Comparison of ENCODE assay signal across 8 mouse cellular contexts in the genomic region with DNA sequence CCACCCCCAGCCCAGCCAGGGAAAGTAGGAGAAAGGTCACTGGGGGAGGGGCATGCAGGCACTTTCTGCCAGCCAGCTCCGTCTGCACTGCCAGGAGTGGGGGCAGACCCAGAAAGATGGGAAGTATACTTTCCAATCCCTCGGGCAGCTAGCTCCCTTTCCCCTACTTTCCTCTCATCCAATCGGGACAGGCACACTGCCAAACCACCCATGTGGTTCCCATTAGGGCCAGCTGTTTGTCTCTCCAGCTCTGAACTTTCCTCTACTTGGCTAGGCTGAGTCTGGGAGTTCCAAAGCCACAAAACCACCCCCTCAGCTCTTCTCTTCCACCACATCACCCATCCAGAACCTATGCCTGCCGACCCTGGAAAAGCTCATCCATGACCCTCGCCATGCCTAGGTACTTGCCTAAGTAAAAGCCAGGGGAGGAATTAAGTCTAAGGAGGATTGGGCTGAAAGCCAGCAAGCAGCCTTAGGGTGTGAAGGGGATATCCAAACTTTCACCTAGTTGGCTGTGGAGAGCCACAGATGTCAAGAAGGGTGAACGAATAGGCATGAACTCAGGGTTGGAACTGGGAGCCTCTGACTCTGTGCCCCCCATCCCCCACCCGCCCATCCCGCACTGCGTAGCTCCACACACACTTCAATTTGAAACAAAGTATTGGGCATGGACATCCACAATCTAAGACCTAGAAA. TPM values are rescaled to one million over a fixed set of nuclear protein-coding genes. Genes with fewer than 3 reads are reported as not detected.
DNase-seq lines count a peak whose midpoint lies in the region; ATAC-seq lines count a peak whose summit lies in the region.

No protein-coding gene starts in this region.

- peak overlapping the region; percentile 78 for H3K27ac ChIP-seq in heart, embryonic 11.5 days (ENCODE audit: low read depth, low read length)
- peak overlapping the region; percentile 87 for H3K27ac ChIP-seq in kidney, embryonic 15.5 days
- peak overlapping the region; percentile 98 for H3K27ac ChIP-seq in limb, embryonic 12.5 days

- H3K36me3 ChIP-seq in heart, embryonic 11.5 days (ENCODE audit: control insufficient read depth, insufficient read depth, low read length) = no peaks in the 10 kb centered on the region
- peaks cover 28% of the 10 kb centered on the region for H3K36me3 ChIP-seq in kidney, embryonic 15.5 days
- H3K36me3 ChIP-seq in limb, embryonic 12.5 days = peaks cover 41% of the 10 kb centered on the region

- peak overlapping the region; percentile 46; the same call in 1 of the 2 replicates for H3K9ac ChIP-seq in heart, embryonic 11.5 days (ENCODE audit: low read depth, low read length)
- H3K9ac ChIP-seq in kidney, embryonic 15.5 days = no peak overlapping the region
- H3K9ac ChIP-seq in limb, embryonic 12.5 days (replicated peaks) = peak overlapping the region; percentile 44

- H3K9me3 ChIP-seq in heart, embryonic 11.5 days (replicated peaks; ENCODE audit: control insufficient read depth, low read length) = no peaks in the 10 kb centered on the region
- H3K9me3 ChIP-seq in kidney, embryonic 15.5 days (replicated peaks) = no peaks in the 10 kb centered on the region
- no peaks in the 10 kb centered on the region for H3K9me3 ChIP-seq in limb, embryonic 12.5 days

- 45% methylated on average over 9 of the region's 9 CpGs for WGBS in heart, embryonic 11.5 days (ENCODE audit: insufficient replicate concordance)
- 38% methylated on average over 9 of the region's 9 CpGs for WGBS in kidney, embryonic 15.5 days
- 23% methylated on average over 9 of the region's 9 CpGs for WGBS in limb, embryonic 12.5 days

- peaks cover 36% of the 10 kb centered on the region for H3K4me1 ChIP-seq in heart, embryonic 11.5 days (ENCODE audit: control insufficient read depth, insufficient read depth, low read length)
- H3K4me1 ChIP-seq in kidney, embryonic 15.5 days = peaks cover 47% of the 10 kb centered on the region
- H3K4me1 ChIP-seq in limb, embryonic 12.5 days (replicated peaks) = peaks cover 51% of the 10 kb centered on the region

- peaks cover 6% of the 10 kb centered on the region; the same call in 1 of the 2 replicates for H3K27me3 ChIP-seq in heart, embryonic 11.5 days (ENCODE audit: control insufficient read depth, insufficient read depth, low read length)
- no peaks in the 10 kb centered on the region for H3K27me3 ChIP-seq in kidney, embryonic 15.5 days
- H3K27me3 ChIP-seq in limb, embryonic 12.5 days = no peaks in the 10 kb centered on the region

- peak; percentile 33 to 43 for DNase-seq in spleen, adult 18-20 months
- DNase-seq in spleen, adult 12 weeks (ENCODE audit: low spot score) = no peak
- peak; percentile 90 for DNase-seq in fat pad, adult 2 months (ENCODE audit: extremely low read depth, low read depth, low spot score)
- peak; percentile 79 for DNase-seq in neural tube, embryonic 10.5 days (ENCODE audit: extremely low spot score, low spot score)
- peak; percentile 72 to 93 for DNase-seq in urinary bladder, adult 18-20 months (ENCODE audit: low spot score in 2 of 2)

- ATAC-seq in heart, embryonic 11.5 days (replicated peaks; ENCODE audit: insufficient number of reproducible peaks, low FRiP score, low TSS enrichment) = peak; percentile 40; the same call in 1 of the 2 replicates
- ATAC-seq in kidney, embryonic 15.5 days (replicated peaks; ENCODE audit: low FRiP score) = peak; percentile 50
- peak; percentile 91 for ATAC-seq in limb, embryonic 12.5 days (ENCODE audit: insufficient number of reproducible peaks, insufficient read depth, low FRiP score, low TSS enrichment, low read depth)

- peak overlapping the region; percentile 95 for H3K4me2 ChIP-seq in heart, embryonic 11.5 days
- peak overlapping the region; percentile 94 for H3K4me2 ChIP-seq in kidney, embryonic 15.5 days
- H3K4me2 ChIP-seq in limb, embryonic 12.5 days = peak overlapping the region; percentile 81

- no peak overlapping the region for H3K4me3 ChIP-seq in heart, embryonic 11.5 days (ENCODE audit: low read depth, low read length)
- H3K4me3 ChIP-seq in kidney, embryonic 15.5 days (replicated peaks) = peak overlapping the region; percentile 55
- H3K4me3 ChIP-seq in limb, embryonic 12.5 days (replicated peaks) = peak overlapping the region; percentile 54

RNA-seq across cellular contexts. Expression of gene Angptl4, which starts 2.2 kb away (rescaled TPM):
- polyA plus RNA-seq in heart, embryonic 11.5 days (2014; fragmentation: Nextera tagmentation; extraction: Ambion mirVana) = 7.6 and 10.5 TPM in 2 replicates
- 21.5 and 27.9 TPM in 2 replicates for polyA plus RNA-seq in kidney, embryonic 15.5 days (2015; fragmentation: Nextera tagmentation; extraction: Ambion mirVana)
- 43.2 and 43.7 TPM in 2 replicates for polyA plus RNA-seq in limb, embryonic 12.5 days (2016; fragmentation: Nextera tagmentation; extraction: Ambion mirVana)

RNA-seq across cellular contexts. Expression of gene Rab11b, which starts 19.1 kb away (rescaled TPM):
- polyA plus RNA-seq in heart, embryonic 11.5 days (2014; fragmentation: Nextera tagmentation; extraction: Ambion mirVana) = 254 and 285 TPM in 2 replicates
- 275 and 342 TPM in 2 replicates for polyA plus RNA-seq in kidney, embryonic 15.5 days (2015; fragmentation: Nextera tagmentation; extraction: Ambion mirVana)
- polyA plus RNA-seq in limb, embryonic 12.5 days (2016; fragmentation: Nextera tagmentation; extraction: Ambion mirVana) = 335 and 351 TPM in 2 replicates

RNA-seq across cellular contexts. Expression of gene Kank3, which starts 30.9 kb away (rescaled TPM):
- polyA plus RNA-seq in heart, embryonic 11.5 days (2014; fragmentation: Nextera tagmentation; extraction: Ambion mirVana) = 30.1 and 43.2 TPM in 2 replicates
- polyA plus RNA-seq in kidney, embryonic 15.5 days (2015; fragmentation: Nextera tagmentation; extraction: Ambion mirVana) = 46.5 and 53.4 TPM in 2 replicates
- polyA plus RNA-seq in limb, embryonic 12.5 days (2016; fragmentation: Nextera tagmentation; extraction: Ambion mirVana) = 28.1 and 28.7 TPM in 2 replicates

RNA-seq across cellular contexts. Expression of gene Rps28, which starts 44.9 kb away (rescaled TPM):
- polyA plus RNA-seq in heart, embryonic 11.5 days (2014; fragmentation: Nextera tagmentation; extraction: Ambion mirVana) = 654 and 701 TPM in 2 replicates
- polyA plus RNA-seq in kidney, embryonic 15.5 days (2015; fragmentation: Nextera tagmentation; extraction: Ambion mirVana) = 1,038 and 1,163 TPM in 2 replicates
- polyA plus RNA-seq in limb, embryonic 12.5 days (2016; fragmentation: Nextera tagmentation; extraction: Ambion mirVana) = 1,001 and 1,020 TPM in 2 replicates

RNA-seq across cellular contexts. Expression of gene Ndufa7, which starts 45.0 kb away (rescaled TPM):
- 457 and 481 TPM in 2 replicates for polyA plus RNA-seq in heart, embryonic 11.5 days (2014; fragmentation: Nextera tagmentation; extraction: Ambion mirVana)
- 490 and 495 TPM in 2 replicates for polyA plus RNA-seq in kidney, embryonic 15.5 days (2015; fragmentation: Nextera tagmentation; extraction: Ambion mirVana)
- polyA plus RNA-seq in limb, embryonic 12.5 days (2016; fragmentation: Nextera tagmentation; extraction: Ambion mirVana) = 458 and 462 TPM in 2 replicates

Comparison
In these comparisons a context has a peak if more than half of its experiments do, and no peak if none do; other contexts are left out.
1. ATAC-seq: peak in every context shown above with its lines; median percentile 91 in limb, embryonic 12.5 days; 50 in kidney, embryonic 15.5 days; 40 in heart, embryonic 11.5 days.